Mouse (Mus musculus) CD4-positive, CD25-positive, alpha-beta regulatory T cell, adult 4 months (primary cell): Measurements from ENCODE around the gene Tmed2. TPM values are rescaled to one million over a fixed set of nuclear protein-coding genes. Genes with fewer than 3 reads are reported as not detected.
"Not testable (repeated sequence)": the region's sequence is repeated elsewhere in the genome, so short reads cannot be mapped to it uniquely, and the experiment has no call there.

Experiments used
- ATAC-seq: one replicate; pipeline ENCODE4 v1.8.0; 2017
- polyA plus RNA-seq, 2 experiments: library from polyadenylated mRNA; unstranded; fragments of 100-300 nt; shearing (Covaris generic); gene quantifications; one replicate each; pipeline ENCODE4 v1.2.1; 2017

The Tmed2 gene
- polyA plus RNA-seq, 2 experiments from 2014 or later: 35.7 to 51.2 TPM

DNA sequence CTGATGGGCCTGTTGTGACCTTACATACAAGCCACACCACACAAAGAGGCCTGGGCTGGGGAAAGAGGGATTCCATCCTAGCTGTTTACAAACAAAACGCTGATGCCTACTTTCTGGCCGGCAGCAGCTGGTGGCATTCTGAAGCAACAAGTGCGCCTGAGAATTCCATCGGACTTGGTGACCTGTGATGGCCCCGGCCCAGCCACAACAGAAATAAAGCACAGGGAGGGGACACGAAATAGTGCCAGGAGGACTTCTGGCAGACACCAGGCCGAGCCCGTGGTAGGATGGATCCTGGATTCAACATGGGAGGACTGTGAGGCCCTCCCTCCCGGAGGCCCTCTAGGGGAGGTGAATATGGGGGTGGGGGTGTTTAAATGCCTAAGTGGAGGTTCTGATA lies 11.7 kb upstream of the Tmed2 start:
- ATAC-seq: no peak

DNA sequence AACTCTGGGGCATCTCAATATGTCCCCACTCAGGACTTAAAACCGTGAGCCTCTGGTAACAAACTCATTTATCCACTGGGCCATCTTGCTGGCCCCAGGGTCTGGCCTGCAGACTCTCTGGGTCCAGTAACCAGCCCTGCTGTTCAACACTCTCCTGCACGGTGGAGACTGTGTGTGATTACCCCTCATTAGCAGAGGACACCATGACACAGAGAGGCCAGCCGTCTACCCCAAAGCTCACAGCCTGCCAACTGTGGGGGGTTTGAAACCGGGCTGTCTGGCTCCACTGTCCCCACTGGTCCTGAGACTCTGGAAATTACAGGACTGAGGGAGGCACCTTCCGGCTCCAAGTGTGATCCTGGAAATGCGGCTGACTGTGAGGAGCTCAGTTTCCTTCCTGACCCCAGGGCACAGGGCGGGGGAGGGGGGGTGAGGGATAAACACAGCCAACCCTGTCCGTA lies 11.3 kb upstream of the Tmed2 start:
- ATAC-seq: no peak

GRCm38 (mm10) chr5:124529697-124530096 lies 10.8 kb upstream of the Tmed2 start:
- ATAC-seq: no peak

DNA sequence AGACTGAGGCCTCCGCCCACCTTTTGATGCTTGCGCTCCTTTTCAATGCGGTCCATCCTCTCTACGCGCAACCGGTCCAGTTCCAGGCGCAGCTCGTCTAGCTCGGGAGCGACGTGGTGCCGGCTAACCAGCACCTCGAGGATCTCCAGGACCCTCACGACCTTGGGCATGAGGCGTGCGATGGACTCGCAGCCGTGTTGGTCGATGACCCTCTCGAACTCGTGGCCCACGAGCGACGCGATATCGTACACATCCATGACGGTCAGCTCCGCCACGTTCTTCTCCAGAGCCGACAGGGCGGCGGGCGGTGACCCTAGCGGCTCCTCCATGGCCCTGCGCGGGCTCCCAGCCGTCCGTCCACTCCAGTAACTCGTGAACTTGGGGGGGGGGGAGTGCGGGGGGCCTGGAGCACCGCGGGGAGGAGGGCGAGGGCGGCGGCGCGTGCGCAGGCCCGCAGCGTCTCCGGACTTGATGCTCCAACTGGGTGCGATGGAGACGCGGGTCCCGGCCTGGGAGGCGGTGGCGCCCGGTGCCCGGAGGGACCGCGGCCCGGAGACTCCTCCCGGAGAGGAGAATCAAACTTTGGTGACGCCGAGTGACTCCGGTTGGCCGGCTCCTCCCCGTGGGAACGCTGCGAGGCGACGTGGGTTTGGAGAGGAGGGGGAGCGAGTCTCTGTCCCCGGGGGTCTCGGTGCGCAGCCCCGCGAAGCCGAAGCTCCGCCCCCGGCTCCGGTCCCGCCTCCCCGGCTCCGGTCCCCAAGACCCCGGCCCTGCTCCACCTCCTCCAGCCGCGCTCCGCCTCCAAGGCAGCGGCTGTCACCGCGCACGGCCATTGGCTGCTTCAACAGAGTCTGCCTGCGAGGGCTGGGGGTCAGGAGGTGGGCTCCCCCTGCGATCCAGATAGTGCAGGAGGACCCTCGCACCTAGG lies 9.6 kb upstream of the Tmed2 start, which contains the start of gene Rilpl1:
Gene Rilpl1, minus strand, starts transcription at position 737 of the 928 bp plus-strand sequence.
- peak; percentile 87 for ATAC-seq

- no peak for ATAC-seq
Measured at GRCm38 (mm10) chr5:124531583-124531930, 8.9 kb upstream of the Tmed2 start.

DNA sequence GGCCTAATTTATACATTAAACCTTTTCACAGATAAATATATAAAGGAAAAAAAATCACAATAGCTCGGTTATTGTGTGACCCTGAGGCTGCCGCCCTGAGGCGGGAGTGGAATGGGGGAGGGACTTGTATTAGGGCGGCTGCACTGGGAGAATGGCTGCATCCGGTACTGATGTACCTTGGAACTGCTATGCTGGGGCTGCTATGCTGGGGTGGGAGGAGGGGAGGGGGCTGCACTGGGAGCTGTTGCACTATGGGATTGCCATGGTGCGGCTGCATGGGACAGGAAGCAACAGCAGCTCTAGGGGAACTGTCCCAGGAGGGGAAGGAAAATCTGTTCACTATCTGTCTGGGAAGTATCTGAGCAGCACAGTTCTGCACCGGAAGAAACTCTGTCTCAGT lies 8.0 kb upstream of the Tmed2 start:
- no peak for ATAC-seq

- ATAC-seq: no peak
Measured at GRCm38 (mm10) chr5:124535016-124535415, 5.5 kb upstream of the Tmed2 start.

DNA sequence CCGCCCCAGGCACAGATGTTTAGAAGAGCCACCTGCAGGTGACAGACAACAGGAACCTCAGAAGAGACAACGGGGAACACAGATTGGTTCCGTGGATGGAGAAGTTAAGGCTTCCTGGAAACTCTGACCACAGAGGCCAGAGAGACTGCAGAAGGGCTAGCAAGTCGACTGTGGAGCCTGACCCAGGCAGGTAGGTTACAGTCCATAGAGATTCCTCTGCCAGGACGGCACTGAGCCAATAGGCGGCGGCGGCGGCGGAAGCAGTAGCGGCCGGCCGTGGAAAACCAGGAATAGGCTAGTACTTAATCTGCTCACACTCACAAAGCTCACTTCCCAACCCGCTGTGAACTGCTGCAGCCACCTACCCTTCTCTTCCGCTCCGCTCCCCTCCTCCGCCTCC lies 3.7 kb upstream of the Tmed2 start:
- no peak for ATAC-seq

DNA sequence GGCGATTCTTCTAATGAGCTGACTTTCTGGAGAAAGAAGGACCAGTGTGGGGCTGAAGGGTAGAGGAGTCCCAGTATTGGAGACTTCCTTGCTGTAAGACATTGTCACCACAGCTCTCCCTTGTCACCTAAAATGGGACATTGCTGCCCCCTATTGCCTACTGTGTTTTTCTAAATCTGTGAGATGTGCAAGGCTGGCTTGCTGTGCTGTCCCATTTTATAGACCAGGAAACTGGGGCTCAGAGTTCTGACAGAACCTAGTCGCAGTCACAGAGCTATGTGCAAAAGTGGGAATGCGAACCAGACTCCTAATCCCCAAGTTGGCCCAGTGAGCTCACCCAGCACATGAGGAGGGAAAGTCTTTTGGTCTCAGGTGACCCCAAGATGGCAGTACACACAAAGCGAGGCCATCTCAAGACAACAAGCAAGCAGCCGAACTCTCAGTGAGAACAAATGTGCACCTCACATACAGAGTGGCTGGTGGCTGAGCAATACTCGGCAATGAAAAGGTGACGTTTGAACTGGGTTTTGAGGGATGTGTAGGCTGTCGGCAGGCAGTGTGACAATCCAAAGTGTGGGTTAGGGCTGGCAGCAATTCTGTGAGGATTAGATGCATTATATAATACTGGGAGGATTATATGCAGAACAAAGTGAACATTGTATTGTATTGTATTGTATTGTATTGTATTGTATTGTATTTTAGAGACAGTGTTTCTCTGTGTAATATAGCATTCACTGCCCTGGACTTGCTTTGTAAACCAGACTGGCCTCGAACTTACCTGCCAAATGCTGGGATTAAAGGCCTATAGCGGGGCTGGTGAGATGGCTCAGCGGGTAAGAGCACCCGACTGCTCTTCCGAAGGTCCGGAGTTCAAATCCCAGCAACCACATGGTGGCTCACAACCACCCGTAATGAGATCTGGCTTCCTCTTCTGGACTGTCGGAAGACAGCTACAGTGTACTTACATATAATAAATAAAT lies 1.4 kb upstream of the Tmed2 start:
- peak; percentile 35 for ATAC-seq

DNA sequence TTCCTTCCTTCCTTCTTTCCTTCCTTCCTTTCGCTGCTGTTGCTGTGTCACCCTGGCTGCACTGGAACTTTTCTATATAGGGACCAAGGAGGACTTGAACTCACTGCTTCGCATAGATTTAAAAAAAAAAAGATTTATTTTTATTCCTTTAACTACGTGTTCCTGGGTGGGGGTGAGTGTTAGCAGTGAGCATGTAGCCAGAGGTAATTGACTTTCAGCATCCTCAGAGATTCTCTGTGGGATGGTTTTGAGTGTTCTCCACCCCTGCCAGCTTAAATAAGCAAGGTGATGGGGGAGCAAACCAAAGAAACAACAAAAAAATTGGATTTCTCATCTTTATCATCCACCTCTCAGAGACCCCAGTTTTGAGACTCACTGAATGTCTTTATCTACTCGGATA lies 590 bp upstream of the Tmed2 start:
- no peak for ATAC-seq

GRCm38 (mm10) chr5:124540905-124541601 lies 558 bp downstream of the Tmed2 start:
- ATAC-seq: peak; percentile 36

- no peak for ATAC-seq
Measured at GRCm38 (mm10) chr5:124541602-124541973, 1.1 kb downstream of the Tmed2 start.

DNA sequence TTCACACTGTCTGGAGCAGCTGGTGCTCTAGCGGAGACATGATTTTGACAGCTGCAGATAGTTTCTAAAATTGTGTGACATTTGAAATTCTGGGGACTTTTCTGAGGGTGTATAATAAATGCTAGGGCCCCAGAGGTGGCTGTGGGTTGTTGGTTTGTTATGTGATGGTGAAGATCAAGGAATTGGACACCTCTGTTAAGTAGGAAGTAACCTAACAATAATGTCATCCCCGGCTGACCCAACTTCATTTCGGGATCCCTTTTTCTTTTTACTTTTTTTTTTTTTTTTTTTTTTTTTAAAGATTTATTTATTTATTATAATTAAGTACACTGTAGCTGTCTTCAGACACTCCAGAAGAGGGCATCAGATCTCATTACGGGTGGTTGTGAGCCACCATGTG lies 10.2 kb downstream of the Tmed2 start:
- ATAC-seq: not testable (repeated sequence)

DNA sequence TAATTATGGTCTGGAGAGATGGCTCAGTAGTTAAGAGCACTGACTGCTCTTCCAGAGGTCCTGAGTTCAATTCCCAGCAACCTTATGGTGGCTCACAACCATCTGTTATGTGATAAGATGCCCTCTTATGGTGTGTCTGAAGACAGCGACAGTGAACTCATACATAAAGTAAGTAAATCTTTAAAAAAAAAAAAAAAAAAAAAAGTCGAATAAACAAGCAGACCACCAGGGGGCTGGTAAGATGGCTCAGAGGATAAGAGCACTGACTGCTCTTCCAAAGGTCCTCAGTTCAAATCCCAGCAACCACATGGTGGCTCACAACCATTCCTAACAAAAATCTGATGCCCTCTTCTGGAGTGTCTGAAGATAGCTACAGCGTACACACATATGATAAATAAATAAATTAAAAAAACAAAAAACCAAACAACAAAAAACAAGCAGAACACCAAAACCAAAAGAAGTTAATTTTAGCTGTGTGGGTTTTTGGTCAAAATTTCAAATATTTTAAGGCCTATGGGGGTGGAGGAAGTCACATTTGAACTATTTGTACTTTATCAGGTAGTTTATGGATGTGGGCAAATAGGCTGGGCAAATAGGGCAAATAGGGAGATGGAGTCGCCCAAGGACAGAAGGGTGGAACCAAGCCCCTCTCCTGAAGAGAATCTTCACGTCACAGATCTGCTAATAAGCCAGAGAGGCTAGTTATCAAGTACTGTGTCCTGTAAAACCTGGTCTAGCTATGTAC lies 11.0 kb downstream of the Tmed2 start:
- ATAC-seq: not testable (repeated sequence)

DNA sequence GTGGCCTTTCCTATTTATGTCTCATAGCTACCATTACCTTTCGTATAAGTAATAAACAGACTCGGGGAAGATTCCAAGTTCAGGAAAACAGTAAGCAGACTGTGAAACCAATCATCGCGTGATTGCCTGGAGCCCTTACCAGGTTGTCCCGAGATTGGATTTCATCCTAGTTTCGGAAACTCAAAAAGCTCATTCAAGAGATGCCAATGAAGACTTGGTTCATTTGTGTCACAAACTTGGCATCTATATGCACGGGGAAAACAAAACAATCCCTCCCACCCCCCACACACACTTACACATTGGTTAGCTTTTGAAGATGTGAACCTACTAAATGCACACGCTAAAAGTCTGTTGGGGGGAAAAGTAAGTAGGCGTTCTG lies 11.6 kb downstream of the Tmed2 start:
- ATAC-seq: no peak

DNA sequence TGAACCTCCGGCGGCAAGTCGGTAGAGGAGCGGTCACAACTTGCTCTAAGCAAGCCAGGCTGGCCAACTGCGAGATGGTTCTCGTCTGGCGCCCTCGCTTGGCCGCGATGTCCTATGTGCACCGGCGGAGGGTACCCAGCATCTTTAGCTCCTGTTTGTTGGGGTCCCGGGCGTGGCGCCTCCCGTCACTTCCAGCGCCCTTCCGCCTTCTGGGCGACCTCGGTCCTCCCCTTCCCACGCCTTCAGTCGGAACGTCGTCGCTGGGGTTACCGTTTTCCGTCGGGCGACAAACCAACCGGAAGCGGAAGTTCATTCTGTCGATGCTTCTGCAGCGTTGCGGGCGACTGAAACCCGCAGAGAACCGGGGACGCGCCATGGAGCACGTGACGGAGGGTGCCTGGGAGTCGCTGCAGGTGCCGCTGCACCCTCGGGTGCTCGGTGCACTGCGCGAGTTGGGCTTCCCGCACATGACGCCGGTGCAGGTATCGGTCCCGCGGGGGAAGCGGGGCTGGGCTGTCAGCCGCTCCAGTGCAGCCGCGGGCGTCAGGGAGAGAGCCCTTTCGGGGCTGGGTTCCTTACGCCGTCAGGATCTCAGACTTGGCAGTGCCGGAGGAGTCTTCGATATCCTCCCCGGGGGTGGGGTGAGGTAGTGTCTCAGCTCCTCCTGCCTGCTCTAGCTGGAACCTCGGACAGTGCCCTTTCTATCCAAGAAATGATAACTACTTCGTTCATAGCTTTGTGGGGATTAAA lies 12.2 kb downstream of the Tmed2 start, which contains the start of gene Ddx55:
Gene Ddx55, plus strand, starts transcription at position 307 of the 750 bp plus-strand sequence.
- peak; percentile 97 for ATAC-seq

- ATAC-seq: no peak
Measured at GRCm38 (mm10) chr5:124553607-124554006, 13.1 kb downstream of the Tmed2 start.

GRCm38 (mm10) chr5:124555145-124555544 lies 14.7 kb downstream of the Tmed2 start:
- no peak for ATAC-seq

DNA sequence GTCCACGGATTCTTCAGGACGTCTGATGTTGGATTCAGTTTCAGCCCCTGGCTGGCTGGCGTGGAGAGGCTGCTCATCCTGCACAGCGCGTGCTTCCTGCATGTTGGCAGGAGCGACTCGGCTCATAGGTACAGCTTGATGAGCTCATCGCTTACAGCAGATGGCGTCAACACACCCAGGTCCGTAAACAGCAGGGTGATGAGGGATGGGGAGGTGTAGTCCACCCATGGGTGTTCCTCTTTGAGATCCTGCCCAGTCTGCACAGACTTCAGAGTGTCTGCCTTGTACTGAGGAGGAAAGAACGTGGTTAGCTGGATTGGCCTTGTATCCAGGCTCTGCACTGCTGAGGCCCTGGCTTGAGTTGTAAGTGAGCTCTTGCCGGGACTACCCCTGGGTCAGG lies 30.6 kb downstream of the Tmed2 start:
- no peak for ATAC-seq

GRCm38 (mm10) chr5:124575467-124575866 lies 35.0 kb downstream of the Tmed2 start:
- no peak for ATAC-seq
